Mouse (Mus musculus): ENCODE data around the gene Sergef.

GRCm38 (mm10) chr7:46404756-46405155 is 234.9 kb downstream of the Sergef start:
- TF ChIP-seq CTCF (IDR thresholded peaks at IDR 0.05; ENCODE audit: borderline replicate concordance, insufficient read depth, low read depth, low read length) (no peak), POLR2A (IDR thresholded peaks at IDR 0.05; ENCODE audit: borderline replicate concordance, insufficient read depth, low read length) (no peak)
